Mouse (Mus musculus): ENCODE results near the gene Tfap2e.

Gene Tfap2e

DNA sequence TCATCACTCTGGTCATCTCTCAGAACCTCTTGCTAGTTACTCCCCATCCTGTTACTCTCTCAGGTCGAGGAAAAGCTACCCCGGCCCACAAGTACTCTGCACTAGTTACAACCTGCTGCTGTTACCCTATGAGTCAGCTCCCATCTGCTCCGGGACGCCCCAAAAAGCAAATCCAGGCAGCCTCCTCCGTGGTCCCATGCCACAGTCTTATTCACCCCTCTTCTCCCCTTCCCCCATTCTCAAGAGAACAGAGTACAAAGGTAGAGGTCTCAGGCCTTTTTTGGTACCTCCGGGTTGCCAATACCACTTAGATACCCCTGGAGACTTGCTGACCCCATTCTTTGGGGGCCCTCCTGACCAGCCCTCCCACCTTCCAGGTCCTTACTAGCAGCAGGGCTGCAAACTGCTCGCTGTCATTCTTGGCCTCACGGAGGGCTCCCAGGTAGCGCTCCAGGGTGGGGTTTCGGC, 15.6 kb upstream of the Tfap2e start:
- no peak for DNase-seq (ENCODE audit: low spot score in 2 of 2)

DNA sequence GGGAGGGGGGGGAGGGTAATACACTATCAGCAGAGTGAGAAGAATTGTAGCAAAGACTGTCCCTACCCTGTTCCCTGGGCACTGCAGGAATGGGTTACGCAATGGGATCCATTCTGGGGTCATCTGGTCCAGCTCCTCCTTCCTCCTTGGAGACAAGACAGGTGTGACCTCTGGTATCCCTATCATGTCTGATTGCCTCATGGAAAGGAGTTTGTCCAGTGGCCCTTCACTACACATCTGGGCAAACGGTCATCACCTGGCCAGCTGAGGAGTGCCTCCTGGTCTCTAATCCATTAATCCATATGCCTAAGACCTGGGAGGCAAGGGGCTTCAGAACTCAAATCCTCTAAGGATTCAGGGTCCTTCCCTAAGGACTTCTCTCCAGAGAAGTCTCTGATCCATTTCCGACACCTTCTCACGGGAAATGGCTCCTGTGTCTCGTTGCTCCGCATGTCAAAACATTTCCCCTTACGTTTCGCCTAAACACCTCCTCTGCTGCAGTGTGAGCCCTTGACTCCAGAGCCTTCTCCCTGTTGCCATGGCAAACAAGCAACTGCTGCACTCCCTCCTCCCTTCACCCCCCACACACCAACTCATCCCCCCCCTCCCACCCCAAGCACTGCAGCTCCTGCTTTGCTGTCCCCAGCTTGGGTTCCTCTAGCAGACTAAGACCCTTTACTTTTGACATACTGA, 15.0 kb upstream of the Tfap2e start:
- no peak for DNase-seq (ENCODE audit: low spot score in 2 of 2)

DNA sequence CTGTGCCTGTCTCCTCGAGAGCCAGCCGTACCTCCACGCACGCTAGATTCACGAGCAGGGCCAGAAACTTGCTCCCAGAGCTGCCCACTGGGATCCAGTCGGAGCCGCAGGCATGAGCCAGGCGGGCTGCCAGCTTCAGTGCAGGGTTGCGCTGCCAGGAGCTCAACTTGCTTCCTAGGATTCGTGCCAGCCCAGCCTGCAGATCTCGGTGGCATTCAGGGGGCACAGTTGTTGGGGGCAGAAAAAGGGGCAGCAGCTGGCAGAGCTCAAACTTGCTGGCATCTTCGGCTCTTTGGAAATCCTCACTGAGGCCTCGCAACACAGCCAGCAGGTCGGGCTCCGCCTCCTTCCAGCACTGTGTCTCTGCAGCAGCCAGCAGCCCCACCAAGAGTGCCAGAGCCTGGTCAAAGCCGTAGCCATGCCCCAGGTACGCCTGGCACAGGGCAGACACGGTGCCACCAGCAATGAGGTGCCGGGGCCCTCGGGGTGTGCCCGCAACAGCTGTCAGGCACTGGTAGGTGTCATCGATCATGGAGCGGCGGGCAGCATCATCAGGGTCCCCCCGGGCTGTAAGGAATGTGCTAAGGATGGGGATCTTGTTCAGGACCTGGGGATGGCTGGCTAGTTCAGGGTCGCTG, 14.1 kb upstream of the Tfap2e start:
- DNase-seq (ENCODE audit: low spot score in 2 of 2) = no peak

DNA sequence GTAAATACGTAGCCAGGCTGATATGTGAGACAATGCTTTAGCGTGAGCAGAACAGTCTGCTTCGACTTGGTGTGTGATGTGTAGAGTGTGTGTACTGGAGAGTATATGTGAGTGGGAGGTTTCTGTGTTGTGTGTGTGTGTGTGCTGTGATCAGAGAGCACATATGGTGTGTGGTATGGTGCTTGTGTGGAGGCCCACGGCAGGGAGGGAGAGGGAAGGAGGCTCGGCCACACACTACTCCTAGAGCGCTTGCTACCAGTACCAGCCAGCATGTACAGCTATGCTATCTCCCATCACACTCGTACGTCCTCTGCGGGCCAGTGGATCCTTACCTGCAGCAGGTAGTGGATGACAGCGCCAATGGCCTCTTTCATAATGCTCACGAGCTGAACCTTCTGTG, 13.5 kb upstream of the Tfap2e start:
- no peak for DNase-seq (ENCODE audit: low spot score in 2 of 2)

DNA sequence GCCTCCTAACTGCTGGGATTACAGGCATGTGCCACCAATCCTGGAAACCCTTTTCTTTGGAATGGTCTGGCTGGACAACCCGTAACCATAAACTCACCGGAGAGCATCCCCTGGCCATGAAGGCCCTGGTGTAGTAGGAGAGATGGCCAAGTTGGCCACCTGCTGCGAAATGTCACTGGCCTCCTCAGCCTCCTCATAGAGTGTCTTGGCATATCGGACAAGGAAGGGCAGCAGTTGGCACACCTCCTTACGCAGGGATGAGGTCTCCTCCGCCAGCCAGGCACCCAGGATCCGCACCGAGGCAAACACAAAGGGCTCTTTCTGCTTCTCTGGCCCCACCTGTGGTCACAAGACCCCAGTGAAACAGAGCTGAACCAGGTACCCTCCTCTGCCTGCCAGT, 12.3 kb upstream of the Tfap2e start:
- DNase-seq (ENCODE audit: low spot score in 2 of 2) = no peak

DNA sequence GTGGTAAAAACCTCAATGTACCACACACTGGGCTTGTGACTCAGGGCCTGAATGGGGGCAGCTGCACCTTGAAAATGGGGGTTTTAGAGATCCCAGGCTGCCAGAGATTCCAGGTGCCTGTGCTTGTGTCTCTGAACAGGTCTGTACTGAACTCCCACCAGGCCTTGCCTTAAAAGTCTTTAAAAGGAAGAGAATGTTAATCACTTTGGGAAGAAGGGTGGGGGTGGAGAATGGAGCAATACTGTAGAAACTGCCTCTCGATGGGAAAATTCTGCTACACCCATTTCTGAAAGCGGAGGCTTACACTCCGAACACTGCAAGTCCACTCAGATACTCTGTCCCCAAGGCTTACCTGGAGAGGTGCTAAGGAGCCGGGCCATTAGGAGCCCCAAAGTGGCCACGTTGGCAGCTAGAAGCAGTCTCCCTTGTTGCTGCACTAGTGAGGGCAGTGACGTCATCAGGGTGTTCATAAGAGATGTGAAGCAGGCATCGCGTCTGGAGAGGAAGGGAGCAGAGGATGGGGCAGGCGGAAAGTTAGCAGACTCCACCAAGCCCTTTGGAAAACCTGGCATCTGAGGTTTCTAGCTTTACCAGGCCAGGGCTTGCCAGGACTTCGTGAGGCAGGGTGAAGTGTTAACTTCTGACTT, 10.3 kb upstream of the Tfap2e start:
- DNase-seq (ENCODE audit: low spot score in 2 of 2) = no peak

DNA sequence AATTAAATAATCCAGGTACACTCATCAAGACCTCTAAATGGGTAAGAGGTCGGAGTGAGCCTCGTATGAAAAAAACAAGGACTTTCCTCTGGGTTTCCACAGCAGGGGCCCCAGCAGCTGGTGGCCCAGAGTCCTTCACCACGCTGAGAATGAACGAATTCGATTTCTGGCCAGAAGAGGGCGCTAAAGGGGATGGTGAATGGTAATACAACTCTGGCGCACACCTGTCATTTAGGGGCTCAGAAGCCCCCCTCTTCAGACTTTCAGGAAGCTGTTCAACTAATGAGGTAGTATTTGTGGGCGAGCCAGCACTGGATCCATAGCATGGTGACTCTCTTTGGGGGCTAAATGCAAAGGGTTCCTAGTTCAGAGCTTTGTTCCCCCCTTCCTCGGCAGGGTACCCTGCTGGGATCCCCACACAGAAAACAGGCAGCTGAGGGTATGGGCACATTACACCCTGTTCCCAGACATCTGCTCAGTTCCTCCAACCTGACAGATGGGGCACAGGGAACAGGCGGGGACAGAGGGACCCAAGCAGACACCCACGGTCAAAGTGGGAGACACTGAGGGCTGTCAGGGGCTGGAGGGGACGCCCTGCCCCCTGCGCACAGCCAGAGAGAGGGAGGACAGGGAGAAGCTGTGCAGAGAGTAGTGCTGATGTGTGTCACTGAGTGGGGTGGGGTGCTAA, 9.6 kb upstream of the Tfap2e start:
- no peak for DNase-seq (ENCODE audit: low spot score in 2 of 2)

DNA sequence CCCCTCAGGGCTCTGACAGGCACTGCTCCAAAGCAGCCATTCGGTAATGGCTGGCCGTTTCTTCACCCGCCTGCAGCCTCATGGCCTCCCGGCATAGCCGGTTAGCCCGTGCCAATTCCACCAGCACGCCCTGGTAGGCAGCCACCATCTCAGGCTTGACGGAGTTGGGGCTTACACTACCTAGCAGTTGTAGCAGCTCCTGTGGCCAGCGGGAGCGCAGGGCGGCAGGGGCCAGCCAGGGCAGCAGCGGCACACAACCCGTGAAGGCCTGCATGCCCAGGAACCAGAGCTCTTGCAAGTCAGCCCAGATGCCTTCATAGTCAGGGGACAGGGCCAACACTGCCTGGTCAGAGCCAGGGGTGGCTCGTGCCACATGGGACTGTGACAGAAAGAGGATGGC, 8.8 kb upstream of the Tfap2e start:
- no peak for DNase-seq (ENCODE audit: low spot score in 2 of 2)

DNA sequence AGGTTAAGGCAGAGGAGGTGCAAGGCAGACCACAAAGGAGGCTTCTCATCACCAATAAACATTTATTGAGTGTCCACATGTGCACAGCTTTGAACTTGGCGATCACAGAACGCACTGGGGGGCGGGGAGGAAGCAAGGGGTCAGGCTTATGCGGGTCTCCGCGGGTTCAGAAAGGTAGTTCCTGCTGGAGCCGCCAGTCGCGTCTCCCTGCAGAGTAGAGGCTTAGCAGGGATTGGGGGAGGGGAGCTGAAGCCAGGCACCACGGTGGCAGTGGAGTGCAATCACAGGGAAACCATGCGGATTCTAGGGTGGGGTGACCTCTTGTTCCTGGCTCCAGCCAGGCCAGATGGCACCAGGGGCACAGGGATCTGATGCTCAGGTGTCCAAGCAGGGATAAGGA, 7.7 kb upstream of the Tfap2e start:
- DNase-seq (ENCODE audit: low spot score in 2 of 2) = no peak

DNA sequence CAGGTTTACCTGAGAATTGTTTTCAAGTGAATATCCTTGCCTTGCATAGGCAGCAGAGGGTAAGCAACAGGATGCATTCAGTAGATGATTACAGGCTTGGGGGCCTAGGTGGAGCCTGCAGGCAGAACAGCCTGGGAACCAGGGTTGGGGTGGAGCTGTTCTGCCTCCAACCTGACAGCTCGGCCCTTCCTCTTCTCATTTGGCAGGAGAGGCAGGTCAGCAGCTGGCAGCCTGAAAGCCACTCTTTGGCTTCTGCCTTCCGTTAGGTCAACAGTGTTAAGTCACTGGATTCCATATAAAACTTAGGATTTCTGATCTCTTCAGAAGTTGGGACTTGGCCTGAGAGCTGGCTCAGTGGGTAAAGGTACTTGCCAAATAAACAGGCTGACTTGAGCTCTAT, 6.9 kb upstream of the Tfap2e start:
- DNase-seq (ENCODE audit: low spot score in 2 of 2) = no peak

DNA sequence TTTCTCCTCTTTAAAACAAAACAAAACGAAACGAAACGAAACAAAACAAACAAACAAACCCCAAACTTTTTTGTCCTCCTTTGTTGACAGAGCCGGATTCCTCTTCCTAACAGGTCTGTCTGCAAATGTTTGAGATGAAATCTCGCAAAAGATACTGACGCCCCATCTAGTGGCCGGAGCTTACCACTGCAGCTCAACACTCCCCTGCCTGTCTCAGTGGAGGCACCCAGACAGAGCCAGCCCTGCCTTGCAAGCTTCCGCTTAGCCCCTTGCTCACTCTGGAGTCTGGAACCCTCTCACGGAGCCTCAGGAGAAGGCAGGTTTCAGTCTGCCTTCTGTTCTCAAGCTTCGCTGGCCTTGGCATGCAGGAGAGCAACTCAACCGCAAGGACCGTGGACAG, 5.4 kb upstream of the Tfap2e start:
- peak; percentile 65 to 81 for DNase-seq (ENCODE audit: low spot score in 2 of 2)

DNA sequence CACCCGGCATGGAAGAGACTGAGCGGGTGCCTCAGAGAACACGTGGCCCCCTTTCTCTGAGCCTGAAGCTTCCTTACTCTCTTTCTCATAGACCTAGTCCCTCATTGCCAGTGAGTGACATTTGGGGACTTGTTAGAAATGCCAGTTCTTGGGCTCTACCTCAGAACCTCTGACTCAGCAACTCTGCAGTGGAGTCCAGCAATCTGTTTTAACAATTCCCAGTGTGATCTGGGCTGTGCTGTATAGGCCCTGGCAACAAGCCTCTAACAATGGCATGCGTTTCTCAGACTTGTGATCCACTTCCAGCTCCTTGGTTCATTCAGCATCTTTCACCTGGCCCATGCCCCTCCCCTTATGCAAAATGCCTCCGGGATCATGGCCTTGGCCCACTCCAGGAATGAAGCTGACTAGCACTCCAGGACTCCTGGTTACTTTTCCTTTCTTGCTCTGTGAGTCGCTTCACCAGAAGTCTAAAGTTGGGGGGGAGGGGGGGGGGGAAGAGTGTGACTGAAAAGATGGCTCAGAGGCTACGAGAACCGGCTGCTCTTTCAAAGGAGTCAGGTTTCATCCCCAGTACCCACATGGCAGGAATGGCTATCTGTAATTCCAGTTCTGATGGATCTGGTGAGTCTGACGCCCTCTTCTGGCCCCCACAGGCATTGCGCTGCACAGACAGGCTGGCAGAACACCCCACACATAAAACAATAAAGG, 4.1 kb upstream of the Tfap2e start:
- DNase-seq (ENCODE audit: low spot score in 2 of 2) = no peak

DNA sequence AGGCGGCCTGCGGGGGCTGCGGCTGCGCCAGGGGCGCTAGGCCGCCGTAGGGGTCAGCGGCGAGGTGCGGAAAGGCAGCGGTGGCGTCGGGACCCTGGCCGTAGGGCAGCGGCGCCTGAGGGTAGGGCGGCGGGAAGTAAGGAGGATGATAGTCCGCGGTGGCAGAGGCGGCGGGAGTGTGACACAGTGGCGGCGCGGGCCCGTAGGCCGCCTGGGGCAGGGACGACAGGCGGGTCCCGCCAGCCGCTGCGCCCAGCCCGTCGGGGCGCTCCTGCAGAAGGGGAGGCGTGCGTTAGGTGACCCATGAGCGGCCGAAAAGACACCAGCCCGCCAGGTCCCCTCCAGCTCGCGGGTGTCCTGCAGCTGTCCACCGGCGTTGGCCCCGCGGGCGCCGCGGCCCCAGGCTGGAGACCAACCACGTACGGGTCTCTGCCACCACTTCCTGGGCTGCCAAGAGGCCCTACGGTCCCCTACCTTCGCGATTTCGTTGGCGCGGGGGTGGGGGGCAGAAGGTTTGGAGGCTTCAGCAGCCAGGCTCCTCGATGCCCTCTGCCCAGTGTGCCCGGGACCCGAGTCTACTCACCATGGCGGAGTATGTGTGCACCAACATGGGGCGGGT, 549 bp downstream of the Tfap2e start:
- no peak for DNase-seq (ENCODE audit: low spot score in 2 of 2)

DNA sequence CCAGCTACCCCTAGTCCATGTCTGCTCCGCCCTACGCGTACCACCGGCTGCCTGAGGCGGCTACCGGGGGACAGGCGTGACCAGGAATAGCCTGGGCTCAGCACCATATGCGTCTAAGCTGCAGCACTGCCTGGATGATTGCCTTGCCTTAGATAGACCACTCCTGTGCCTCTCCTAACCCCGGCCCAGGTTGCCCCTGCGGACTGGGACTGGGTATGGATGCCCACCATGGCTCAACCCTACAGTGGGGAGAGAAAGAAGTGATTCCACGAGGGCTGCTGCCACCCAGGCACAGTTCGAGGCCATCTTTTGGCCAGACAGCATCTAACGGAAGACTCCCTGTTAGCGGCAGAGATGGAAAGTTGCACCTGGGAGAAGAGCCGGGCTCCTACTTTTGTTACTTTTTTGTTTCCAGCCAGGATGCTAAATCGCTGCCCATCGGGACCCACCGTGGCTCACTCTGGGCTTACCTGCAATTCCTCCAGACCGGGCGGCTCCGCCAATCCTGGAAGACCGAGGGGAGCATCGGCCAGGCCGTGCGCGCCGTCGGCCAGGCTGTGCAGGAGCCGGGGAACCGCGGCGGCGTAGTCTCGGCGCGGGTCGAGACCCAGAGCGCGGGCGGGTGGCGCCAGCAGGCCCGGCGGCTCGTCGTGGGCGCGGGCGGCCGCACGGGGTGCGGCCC, 1.2 kb downstream of the Tfap2e start:
- no peak for DNase-seq (ENCODE audit: low spot score in 2 of 2)

DNA sequence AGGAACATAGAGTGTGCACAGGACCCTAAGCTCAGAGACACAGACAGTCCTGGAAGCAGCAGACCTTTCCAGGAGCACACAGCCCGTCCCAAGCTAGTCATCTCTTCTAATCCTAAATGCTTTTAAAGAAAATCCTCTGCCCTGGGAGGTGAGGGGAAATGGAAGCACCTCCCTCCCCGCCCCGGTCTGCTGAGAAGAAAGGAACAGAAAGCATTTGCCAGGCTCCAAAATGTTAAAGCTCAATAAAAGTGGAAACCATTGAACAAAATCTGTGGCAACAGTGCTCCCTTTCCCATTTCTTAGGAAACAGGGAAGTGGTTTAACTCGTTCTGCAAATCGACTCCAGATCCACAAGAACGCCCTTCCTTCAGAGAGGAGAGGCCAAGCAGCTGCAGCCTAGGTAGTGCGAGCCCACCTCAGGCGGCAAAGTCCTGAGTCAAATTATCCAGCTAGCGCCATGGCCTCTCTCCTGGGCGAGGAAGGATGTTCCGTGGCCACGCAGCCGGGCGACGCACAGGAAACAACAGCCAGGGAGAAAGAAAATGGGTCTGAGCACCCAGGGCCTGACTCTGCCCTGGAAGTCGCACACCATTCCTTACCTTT, 1.9 kb downstream of the Tfap2e start:
- DNase-seq (ENCODE audit: low spot score in 2 of 2) = no peak

DNA sequence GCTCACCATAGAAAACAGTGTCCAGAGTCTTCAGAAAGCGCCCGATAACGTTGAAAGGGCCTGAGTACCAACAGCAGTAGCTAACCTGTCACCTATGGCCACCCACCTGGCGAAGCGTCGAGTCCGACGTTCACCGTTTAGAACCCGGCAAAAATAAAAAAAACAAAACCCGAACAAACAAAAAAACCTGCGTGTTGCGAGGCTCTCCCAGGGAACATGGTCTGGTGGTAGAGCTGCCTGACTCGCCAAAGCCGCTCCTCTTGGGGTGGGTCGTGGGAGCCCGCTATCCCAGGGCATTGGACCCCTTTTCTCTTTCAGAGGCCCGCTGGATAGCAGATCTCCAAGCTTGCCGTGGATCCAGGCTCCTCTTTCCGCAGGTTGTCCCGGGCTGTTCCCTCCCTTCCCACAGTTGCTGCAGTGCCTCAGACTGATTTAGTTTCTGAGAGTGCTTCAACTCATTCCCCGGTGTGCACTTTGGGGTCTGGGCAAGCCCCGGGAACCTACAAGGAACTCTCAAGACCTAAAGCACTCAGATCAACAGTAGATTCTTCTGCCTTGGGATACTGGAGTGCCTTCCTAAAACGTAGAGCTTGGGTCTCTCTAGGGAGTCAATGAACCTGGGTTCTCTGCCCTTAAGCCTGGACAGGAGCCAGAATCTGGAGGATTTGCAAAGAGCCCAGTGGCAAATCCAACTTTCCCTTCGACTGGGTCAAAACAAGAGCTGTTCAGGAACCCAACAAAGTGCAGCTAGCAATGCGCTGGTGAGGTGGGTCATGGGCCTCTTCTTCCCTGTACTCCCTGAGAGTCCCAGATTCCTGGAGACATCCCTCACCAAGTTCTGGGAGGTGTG, 3.3 kb downstream of the Tfap2e start:
- no peak for DNase-seq (ENCODE audit: low spot score in 2 of 2)

DNA sequence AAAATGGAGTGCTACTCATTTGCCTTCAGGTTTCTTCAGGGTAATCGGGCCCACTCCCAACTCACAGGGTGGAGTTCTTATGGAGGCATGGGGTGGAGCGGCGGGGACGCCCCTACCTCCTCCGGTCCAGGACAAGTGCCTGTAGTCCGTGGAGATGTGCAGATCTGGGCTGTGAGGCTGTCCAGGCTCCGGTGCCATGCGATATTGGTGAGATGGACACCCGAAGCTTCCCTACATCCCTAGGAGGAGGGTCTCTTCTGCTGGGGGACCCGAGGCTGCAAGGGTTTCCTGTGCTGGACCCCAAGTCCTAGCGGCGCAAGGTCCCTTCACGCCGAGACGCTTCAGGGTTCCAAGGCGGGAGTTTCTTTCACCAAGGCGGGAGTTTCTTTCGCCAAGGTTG, 3.9 kb downstream of the Tfap2e start:
- DNase-seq (ENCODE audit: low spot score in 2 of 2) = no peak

DNA sequence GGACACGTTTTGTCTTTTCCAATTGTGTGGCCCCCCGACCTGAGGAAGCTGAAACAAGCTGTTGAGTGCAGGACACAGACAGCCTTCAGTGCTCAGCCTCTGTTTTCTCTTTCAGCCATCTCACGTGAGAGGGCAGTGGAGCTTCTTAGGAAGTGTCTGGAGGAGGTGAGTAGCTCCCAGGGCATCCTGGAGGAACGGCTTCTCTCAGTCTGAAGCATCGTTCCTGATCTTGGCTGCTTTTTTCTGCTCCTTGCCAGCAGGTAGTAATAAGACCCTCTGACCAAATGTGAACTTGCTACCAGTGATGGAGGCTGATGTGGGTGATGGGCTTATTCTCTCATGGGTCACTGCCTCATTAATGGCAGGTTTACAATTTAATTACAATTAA, 28.6 kb downstream of the Tfap2e start:
- no peak for DNase-seq (ENCODE audit: low spot score in 2 of 2)

DNA sequence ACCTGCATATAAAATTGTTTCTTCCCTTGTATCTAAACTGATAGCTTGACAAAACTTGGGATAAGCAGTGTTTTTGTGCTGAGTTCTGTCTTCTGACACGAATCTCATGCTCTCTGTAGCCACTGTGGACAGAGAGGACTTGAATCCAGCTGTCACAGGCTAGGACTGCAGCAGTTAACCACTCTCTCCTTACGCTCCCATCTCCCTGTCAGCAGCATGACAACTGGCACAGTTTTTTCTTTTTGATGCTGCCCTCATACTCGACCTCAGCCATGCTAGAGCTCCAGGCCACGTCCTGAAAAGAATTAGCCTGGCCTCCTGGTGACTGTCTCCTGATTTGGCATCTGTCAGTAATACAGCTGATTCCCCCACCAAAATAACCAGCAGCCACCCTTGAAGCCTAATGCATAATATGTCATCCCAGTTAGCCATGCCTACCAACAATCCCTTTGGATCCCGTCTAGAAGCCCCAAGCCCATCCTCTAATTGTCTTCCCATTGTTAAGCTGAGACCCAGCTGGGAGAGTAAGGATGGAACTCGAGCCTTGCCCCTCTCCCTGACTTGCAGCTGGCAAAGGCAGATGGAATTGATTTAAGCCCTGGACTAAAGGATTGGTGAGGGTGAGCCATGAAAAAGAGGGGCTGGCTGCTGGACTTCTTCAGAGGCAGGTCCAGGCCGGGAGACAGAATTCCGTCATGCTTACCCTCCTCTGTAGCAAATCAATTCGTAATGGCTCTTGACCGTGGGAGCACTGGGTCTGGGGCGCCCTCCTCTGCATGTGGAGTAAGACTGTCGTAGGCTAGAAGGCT, 29.2 kb downstream of the Tfap2e start:
- DNase-seq (ENCODE audit: low spot score in 2 of 2) = no peak

Measured in urinary bladder, postnatal 4 days (tissue).